Mouse (Mus musculus) ES-E14 (cell line): ENCODE results near the gene Rnf8.

Source experiments
- CHD2 ChIP-seq: IDR thresholded peaks from 2 replicates; pipeline ENCODE4 v1.6.1; 2014; ENCODE audit warnings: mild to moderate bottlenecking, low read depth, low read length, inconsistent platforms
- HCFC1 ChIP-seq: IDR thresholded peaks from 2 replicates; pipeline ENCODE4 v1.6.1; 2012; ENCODE audit warnings: low read length, inconsistent platforms, borderline replicate concordance; ENCODE audit not compliant: insufficient read depth
- MAFK ChIP-seq: IDR thresholded peaks from 2 replicates; pipeline ENCODE4 v1.6.1; 2014; ENCODE audit warnings: mild to moderate bottlenecking, low read depth, low read length, inconsistent platforms; ENCODE audit not compliant: insufficient read depth

- no peak for TF ChIP-seq CHD2
- no peak for TF ChIP-seq HCFC1
- TF ChIP-seq MAFK = no peak
Observed at GRCm38 (mm10) chr17:29615616-29616015, 1.0 kb downstream of the Rnf8 start.
